Mouse (Mus musculus) intestine, embryonic 14.5 days (tissue): ENCODE measurements around the gene Erg28. TPM values are rescaled to one million over a fixed set of nuclear protein-coding genes. Genes with fewer than 3 reads are reported as not detected.

ENCODE experiments used
- ATAC-seq: fragments of 200-750 bp; cut with Nextera tagmentation; replicated peaks from 2 replicates; pipeline ENCODE4 v1.8.0; 2017; ENCODE audit warnings: low read depth, moderate number of reproducible peaks, moderate TSS enrichment, moderate library complexity; ENCODE audit not compliant: low FRiP score, low TSS enrichment
- DNase-seq: peaks from one replicate; pipeline ENCODE4 v3.0.0-alpha.2; 2018; ENCODE audit warnings: low spot score
- H3K27ac ChIP-seq: fragments of 300-500 bp; sonication (generic); 2 replicates; pipeline ENCODE4 v1.5.1; 2014; ENCODE audit warnings: low read depth, mild to moderate bottlenecking, control low read depth
- H3K27me3 ChIP-seq: fragments of 300-500 bp; sonication (generic); replicated peaks from 2 replicates; pipeline ENCODE4 v1.6.1; 2014; ENCODE audit warnings: low read length, control low read depth; ENCODE audit not compliant: control insufficient read depth, insufficient read depth
- H3K36me3 ChIP-seq: fragments of 300-500 bp; sonication (generic); 2 replicates; pipeline ENCODE4 v1.6.1; 2014; ENCODE audit warnings: low read length, control low read depth; ENCODE audit not compliant: control insufficient read depth, insufficient read depth
- H3K4me1 ChIP-seq: fragments of 300-500 bp; sonication (generic); replicated peaks from 2 replicates; pipeline ENCODE4 v1.6.1; 2014; ENCODE audit warnings: low read length, control low read depth, mixed read lengths; ENCODE audit not compliant: control insufficient read depth, insufficient read depth
- H3K4me2 ChIP-seq: fragments of 300-500 bp; sonication (generic); 2 replicates; pipeline ENCODE4 v1.6.1; 2014; ENCODE audit warnings: low read length
- H3K4me3 ChIP-seq: fragments of 300-500 bp; sonication (generic); 2 replicates; pipeline ENCODE4 v1.5.1; 2014; ENCODE audit warnings: low read depth, low read length, control low read depth, mixed read lengths
- H3K9ac ChIP-seq: fragments of 300-500 bp; sonication (generic); 2 replicates; pipeline ENCODE4 v1.6.1; 2014; ENCODE audit warnings: mild to moderate bottlenecking, low read length
- H3K9me3 ChIP-seq: fragments of 300-500 bp; sonication (generic); 2 replicates; pipeline ENCODE4 v1.6.1; 2016; ENCODE audit warnings: low read length, control low read depth; ENCODE audit not compliant: control insufficient read depth
- WGBS: fragments of 180-500 bp; shearing (Covaris S2); extraction: QIAGEN DNeasy Blood & Tissue Kit; methylation state at CpG from one replicate; pipeline ENCODE4 v1.1.7; 2014; 5-methylcytosine and 5-hydroxymethylcytosine counted together
- polyA plus RNA-seq: library from polyadenylated mRNA; unstranded; fragments of >200 nt; fragmentation: Nextera tagmentation; extraction: Ambion mirVana; gene quantifications from 2 replicates; pipeline ENCODE4 v1.2.1, GENCODE M21; 2014

The Erg28 gene
- polyA plus RNA-seq, 1 experiment from 2014 or later = 134 TPM

- WGBS = 88% methylated on average over 5 of the region's 5 CpGs
- no peak overlapping the region for H3K27ac ChIP-seq
- DNase-seq = no peak
- H3K27me3 ChIP-seq = no peaks in the 10 kb centered on the region
- H3K9me3 ChIP-seq = no peaks in the 10 kb centered on the region
- H3K4me3 ChIP-seq = no peak overlapping the region
- no peak for ATAC-seq
- H3K9ac ChIP-seq = no peak overlapping the region
- no peaks in the 10 kb centered on the region for H3K4me1 ChIP-seq
- H3K36me3 ChIP-seq = no peaks in the 10 kb centered on the region
- H3K4me2 ChIP-seq = no peak overlapping the region
Observed at GRCm38 (mm10) chr12:85779707-85780106, 44.6 kb downstream of the Erg28 start.

GRCm38 (mm10) chr12:85778962-85779361 is 45.4 kb downstream of the Erg28 start:
- Histone ChIP-seq H3K27me3 (no peaks in the 10 kb centered on the region), H3K4me3 (no peak overlapping the region), H3K36me3 (no peaks in the 10 kb centered on the region), H3K4me2 (no peak overlapping the region), H3K9me3 (peaks cover under 1% of the 10 kb centered on the region; the same call in 1 of the 2 replicates), H3K4me1 (no peaks in the 10 kb centered on the region), H3K9ac (no peak overlapping the region), H3K27ac (no peak overlapping the region)
- no peak for DNase-seq
- no peak for ATAC-seq
- 57% methylated on average over 3 of the region's 3 CpGs for WGBS

DNA sequence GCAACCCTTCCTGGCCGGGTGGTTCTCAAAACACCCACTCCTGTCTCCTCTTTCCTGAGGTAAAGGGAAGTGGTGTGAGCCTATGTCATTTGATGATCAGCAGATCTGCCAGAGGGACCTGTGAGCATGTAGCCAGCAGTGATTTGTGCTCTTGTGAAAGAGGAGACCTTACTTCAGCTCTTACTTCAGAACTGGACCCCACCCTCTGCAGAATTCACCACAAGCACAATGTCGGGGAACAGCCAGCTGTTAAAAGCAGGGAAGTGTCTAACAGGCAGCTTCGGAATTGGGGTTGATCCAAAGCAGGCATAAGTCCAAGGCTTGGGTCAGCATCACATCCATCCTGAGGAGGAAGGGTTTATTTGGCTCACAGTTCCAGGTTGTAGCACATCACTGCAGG is 53.0 kb downstream of the Erg28 start:
- H3K9ac ChIP-seq = no peak overlapping the region
- DNase-seq (no peak), ATAC-seq (no peak)
- no peak overlapping the region for H3K4me2 ChIP-seq
- no peaks in the 10 kb centered on the region for H3K27me3 ChIP-seq
- no peaks in the 10 kb centered on the region for H3K36me3 ChIP-seq
- H3K4me3 ChIP-seq = no peak overlapping the region
- no peak overlapping the region for H3K27ac ChIP-seq
- peaks cover 3% of the 10 kb centered on the region; the same call in 1 of the 2 replicates for H3K9me3 ChIP-seq
- 44% methylated on average over 3 of the region's 3 CpGs for WGBS
- no peaks in the 10 kb centered on the region for H3K4me1 ChIP-seq

DNA sequence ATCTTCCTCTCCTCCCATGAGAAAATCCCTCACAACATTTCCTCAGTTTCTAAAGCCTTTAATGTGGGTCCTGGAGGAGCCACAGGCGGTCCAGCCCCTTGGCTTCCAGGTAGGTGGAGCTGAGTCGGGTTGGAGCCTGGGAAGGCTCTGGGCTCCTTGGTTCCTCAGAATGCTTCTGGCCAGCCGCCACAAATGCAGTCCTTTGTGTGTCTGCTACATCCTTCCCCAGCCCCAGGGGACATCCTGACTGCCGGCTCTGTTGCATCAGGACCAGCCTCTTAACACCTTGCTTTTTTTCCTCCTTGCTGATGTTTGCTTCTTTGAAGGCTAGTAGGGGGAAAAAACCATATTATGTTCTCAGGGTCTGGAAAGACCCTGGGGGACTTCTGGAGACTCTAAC is 56.6 kb downstream of the Erg28 start:
- H3K27me3 ChIP-seq = no peaks in the 10 kb centered on the region
- DNase-seq = no peak
- no peaks in the 10 kb centered on the region for H3K36me3 ChIP-seq
- H3K4me1 ChIP-seq = no peaks in the 10 kb centered on the region
- no peak for ATAC-seq
- no peak overlapping the region for H3K4me2 ChIP-seq
- WGBS = 55% methylated on average over 4 of the region's 4 CpGs
- no peaks in the 10 kb centered on the region for H3K9me3 ChIP-seq
- no peak overlapping the region for H3K27ac ChIP-seq
- no peak overlapping the region for H3K9ac ChIP-seq
- H3K4me3 ChIP-seq = no peak overlapping the region

DNA sequence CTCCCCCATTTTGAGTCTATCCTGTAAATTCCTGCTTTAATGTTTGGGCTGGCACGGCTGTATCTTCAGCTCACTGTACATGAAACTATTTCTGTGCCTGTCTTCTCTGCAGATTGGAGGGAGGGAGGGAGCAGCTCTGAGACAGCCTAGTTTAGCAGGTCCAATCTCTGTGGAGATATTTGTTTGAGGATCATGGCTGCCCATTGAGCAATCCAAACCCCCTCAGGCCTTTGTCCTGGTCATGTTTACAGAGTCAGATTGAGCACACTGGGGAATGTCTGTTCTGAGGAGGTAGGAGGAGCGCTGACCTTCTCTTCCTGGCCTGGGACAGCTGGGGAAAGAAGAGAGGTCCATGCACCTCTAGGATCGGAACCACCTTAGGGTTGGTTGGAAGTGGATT is 58.1 kb downstream of the Erg28 start:
- DNase-seq (no peak), ATAC-seq (no peak)
- 54% methylated on average over 3 of the region's 3 CpGs for WGBS
- H3K27me3 ChIP-seq = no peaks in the 10 kb centered on the region
- no peaks in the 10 kb centered on the region for H3K36me3 ChIP-seq
- no peaks in the 10 kb centered on the region for H3K4me1 ChIP-seq
- no peak overlapping the region for H3K4me2 ChIP-seq
- H3K9ac ChIP-seq = no peak overlapping the region
- H3K9me3 ChIP-seq = no peaks in the 10 kb centered on the region
- H3K4me3 ChIP-seq = no peak overlapping the region
- H3K27ac ChIP-seq = no peak overlapping the region

Other genes starting within 250 kb of the Erg28 start
- 1.0 and 1.2 TPM in 2 replicates for gene Jdp2, start 225.5 kb downstream of the Erg28 start, polyA plus RNA-seq
- gene Batf, start 137.9 kb downstream of the Erg28 start, polyA plus RNA-seq = 3.4 and 3.5 TPM in 2 replicates
- 1.4 and 2.0 TPM in 2 replicates for gene Flvcr2, start 78.0 kb downstream of the Erg28 start, polyA plus RNA-seq
- gene Ttll5, start 109 bp upstream of the Erg28 start, polyA plus RNA-seq = 13.8 and 17.7 TPM in 2 replicates